ENCODE assay signal across 8 mouse cellular contexts in genomic region chr17:90007438-90008109, GRCm38 (mm10).
DNase-seq lines count a peak whose midpoint lies in the region.

No protein-coding gene starts in this region.

- DNase-seq in heart, adult 18-20 months = peak; percentile 13 to 18
- no peak for DNase-seq in heart, postnatal 25 days (ENCODE audit: low spot score)
- DNase-seq in MN1 (ENCODE audit: low spot score) = peak; percentile 30
- DNase-seq in cerebellum, postnatal 14 days = peak; percentile 78 to 85
- DNase-seq in layer of hippocampus, postnatal 25 days (ENCODE audit: extremely low spot score in 1 of 2, low spot score in 1 of 2) = peak; percentile 9 to 14
- no peak for DNase-seq in thymus, postnatal 25 days
- DNase-seq in spleen, postnatal 10 days (ENCODE audit: low spot score in 2 of 2) = no peak
- no peak for DNase-seq in kidney, adult 8-10 months

- intact Hi-C loops in heart, postnatal 25 days (cut with DNase I) = no loop called here

Comparison
In these comparisons a context has a peak if more than half of its experiments do, and no peak if none do; other contexts are left out.
1. DNase-seq: peak in heart, adult 18-20 months (2 of 2), MN1 (single experiment), cerebellum, postnatal 14 days (2 of 2) and layer of hippocampus, postnatal 25 days (2 of 2); none in heart, postnatal 25 days (single experiment), thymus, postnatal 25 days (single experiment), spleen, postnatal 10 days (0 of 2) and kidney, adult 8-10 months (0 of 2).